Mouse (Mus musculus): Measurements from ENCODE around the gene Gsc2. TPM values are rescaled to one million over a fixed set of nuclear protein-coding genes. Genes with fewer than 3 reads are reported as not detected.
"Not testable (repeated sequence)": the region's sequence is repeated elsewhere in the genome, so short reads cannot be mapped to it uniquely, and the experiment has no call there.

The Gsc2 gene
- not detected in 2 replicates for polyA plus RNA-seq (2015; fragmentation: Nextera tagmentation; extraction: Ambion mirVana)

DNA sequence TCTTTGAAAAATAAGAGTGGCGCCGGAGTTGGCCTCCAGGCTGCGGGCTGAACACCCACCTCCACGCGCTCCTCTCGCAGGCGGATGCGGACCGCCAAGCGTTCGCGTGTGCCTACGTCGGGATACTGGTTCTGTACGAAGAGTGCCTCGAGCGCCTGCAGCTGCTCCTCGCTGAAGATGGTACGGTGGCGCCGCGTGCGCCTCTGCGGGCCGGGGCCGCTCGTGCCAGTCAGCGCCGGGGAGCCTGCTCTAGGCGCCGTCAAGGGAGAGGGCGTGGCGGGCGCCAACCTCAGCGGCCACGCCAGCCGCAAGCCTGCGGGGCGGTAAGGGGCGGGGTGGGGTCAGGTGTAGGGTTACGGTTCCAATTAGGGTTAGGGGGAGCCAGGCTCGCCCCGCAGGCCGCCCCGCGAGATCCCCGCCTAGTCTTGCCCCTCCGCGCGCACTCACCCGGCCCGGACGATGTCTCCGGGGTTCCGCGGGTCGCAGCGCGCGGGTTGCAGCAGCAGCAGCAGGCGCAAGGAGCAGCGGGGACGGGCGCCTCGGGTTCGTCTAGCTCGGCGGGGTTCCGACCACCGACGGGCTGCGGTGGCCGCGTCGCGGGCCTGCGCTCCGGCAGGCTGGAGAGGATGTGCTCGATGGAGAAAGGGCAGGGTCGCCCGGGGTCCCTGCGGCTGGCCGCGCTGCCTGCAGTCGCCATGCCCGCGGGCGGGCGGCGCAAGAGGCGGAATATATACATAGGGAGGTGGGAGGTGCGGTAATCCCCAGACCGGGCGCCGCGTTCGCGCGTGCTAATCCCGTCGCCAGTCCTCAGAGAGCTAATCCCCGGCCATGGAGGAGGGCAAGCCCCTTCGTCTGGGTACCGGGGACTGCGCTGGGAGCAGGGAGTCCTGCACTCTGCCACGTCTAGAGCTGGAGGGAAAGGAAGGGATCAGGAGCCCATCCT is at the start of gene Gsc2:
Gene Gsc2, minus strand, starts transcription at position 753 of the 943 bp plus-strand sequence.
- under 1% methylated on average over 106 of the region's 106 CpGs for WGBS
- Histone ChIP-seq H3K4me3 (peak within 1 kb of the TSS; percentile 43), H3K4me2 (peak within 1 kb of the TSS; percentile 69), H3K4me1 (replicated peaks) (peaks cover 21% of the 10 kb centered on the region), H3K27ac (no peak within 1 kb of the TSS), H3K27me3 (peaks cover 75% of the 10 kb centered on the region), H3K36me3 (no peaks in the 10 kb centered on the region), H3K9me3 (replicated peaks) (no peaks in the 10 kb centered on the region), H3K9ac (peak within 1 kb of the TSS; percentile 5; the same call in 1 of the 2 replicates)
- ATAC-seq (replicated peaks; ENCODE audit: insufficient number of reproducible peaks, insufficient read depth, low FRiP score, low read depth), result no peak

DNA sequence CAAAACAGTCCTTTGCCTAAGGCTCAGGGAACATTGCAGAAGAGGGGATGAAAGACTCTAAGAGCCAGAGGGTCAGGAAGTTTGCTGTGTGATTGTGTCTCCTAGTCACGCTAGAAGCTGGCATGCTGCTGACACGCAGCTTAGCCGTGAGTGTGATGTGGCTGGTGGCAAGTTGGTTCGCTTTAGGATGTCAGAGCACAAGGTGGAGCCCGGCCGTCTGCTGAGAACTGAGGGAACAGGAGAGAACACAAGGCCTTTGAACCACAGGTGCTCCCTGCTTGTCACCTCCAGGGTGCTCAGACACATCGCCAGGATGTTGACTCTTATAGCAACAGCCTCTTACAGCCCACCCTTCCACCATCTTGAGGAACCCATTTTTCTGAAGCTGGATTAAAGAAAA is 47.2 kb upstream of the Gsc2 start:
- Histone ChIP-seq H3K27ac (no peak overlapping the region), H3K9me3 (replicated peaks) (no peaks in the 10 kb centered on the region), H3K4me1 (replicated peaks) (no peaks in the 10 kb centered on the region), H3K27me3 (no peaks in the 10 kb centered on the region), H3K9ac (no peak overlapping the region), H3K4me3 (no peak overlapping the region), H3K4me2 (no peak overlapping the region), H3K36me3 (no peaks in the 10 kb centered on the region)
- no peak for ATAC-seq (replicated peaks; ENCODE audit: insufficient number of reproducible peaks, insufficient read depth, low FRiP score, low read depth)
- 68% methylated on average over 7 of the region's 7 CpGs for WGBS

DNA sequence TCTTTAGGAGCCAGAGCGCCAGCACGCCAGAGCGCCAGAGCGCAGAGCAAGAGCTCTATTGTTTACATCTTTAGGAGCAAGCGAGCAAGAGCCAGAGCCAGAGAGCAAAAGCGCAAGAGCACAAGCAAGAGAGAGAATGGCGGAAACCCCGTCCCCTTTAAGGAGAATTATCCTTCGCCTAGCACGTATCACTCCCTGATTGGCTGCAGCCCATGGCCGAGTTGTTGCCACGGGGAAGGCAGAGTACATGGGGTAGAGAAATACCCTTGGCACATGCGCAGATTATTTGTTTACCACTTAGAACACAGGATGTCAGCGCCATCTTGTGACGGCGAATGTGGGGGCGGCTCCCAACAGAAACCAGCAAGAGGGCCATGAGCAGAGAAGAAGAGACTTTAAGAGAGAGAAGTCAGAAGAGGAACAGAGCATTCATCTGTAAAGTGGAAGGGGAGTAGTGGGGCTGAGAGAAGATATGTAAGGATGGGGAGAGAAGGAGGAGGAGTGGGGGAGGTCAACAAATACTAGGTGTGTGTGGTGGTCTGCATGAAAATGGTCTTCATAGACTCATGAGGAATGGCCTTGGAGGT is 41.3 kb upstream of the Gsc2 start:
- ATAC-seq (replicated peaks; ENCODE audit: insufficient number of reproducible peaks, insufficient read depth, low FRiP score, low read depth); H3K9me3 ChIP-seq (replicated peaks); H3K36me3 ChIP-seq; H3K27me3 ChIP-seq; H3K27ac ChIP-seq; H3K4me3 ChIP-seq; H3K4me1 ChIP-seq (replicated peaks); H3K4me2 ChIP-seq; H3K9ac ChIP-seq: not testable (repeated sequence)
- WGBS, result 94% methylated on average over 17 of the region's 17 CpGs

DNA sequence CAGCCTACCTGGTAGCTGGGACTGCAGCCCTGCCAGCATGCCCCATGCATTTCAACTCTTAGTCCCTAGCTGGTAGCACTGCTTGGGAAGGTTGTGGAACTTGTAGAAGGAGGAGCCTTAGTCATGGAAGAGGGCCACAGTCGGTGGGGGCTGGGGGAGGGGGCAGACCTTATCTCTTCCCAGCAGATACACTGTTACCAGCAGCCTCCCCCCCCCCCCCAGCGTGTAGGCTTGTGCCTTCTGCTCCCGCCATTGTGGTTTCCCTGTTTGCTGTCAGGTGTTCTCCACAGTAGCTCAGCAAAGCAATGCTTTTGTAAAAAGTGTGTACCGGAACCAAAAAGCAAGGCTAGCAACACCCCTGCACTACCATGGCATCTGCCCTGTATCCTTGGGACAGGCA is 36.8 kb upstream of the Gsc2 start:
- Histone ChIP-seq H3K27ac (no peak overlapping the region), H3K4me3 (no peak overlapping the region), H3K4me1 (replicated peaks) (no peaks in the 10 kb centered on the region), H3K27me3 (no peaks in the 10 kb centered on the region), H3K9me3 (replicated peaks) (no peaks in the 10 kb centered on the region), H3K4me2 (no peak overlapping the region), H3K36me3 (no peaks in the 10 kb centered on the region), H3K9ac (no peak overlapping the region)
- no peak for ATAC-seq (replicated peaks; ENCODE audit: insufficient number of reproducible peaks, insufficient read depth, low FRiP score, low read depth)
- WGBS, result 75% methylated on average over 4 of the region's 4 CpGs

DNA sequence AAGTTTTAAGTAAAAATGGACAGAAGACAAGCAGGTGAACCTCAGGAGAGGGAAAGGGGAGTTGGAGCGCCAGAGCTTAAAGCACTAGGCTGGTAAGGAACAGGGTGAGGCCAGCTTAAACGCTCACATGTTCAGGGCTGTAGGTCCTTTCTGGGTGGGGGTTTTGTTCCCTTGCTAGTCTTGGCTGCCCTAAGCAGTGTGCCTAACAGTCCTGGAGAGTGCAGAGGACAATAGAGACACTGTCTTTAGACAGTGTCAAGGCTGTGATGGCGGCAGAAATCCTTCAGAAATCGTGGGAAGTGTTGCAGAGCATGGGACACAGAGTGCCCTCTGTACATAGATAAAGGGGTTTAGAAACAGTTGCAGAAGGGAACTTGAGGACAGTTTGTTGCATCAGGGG is 35.2 kb upstream of the Gsc2 start:
- WGBS, result 69% methylated on average over 4 of the region's 4 CpGs
- Histone ChIP-seq H3K36me3 (no peaks in the 10 kb centered on the region), H3K27ac (no peak overlapping the region), H3K9ac (no peak overlapping the region), H3K4me1 (replicated peaks) (no peaks in the 10 kb centered on the region), H3K4me2 (no peak overlapping the region), H3K9me3 (replicated peaks) (no peaks in the 10 kb centered on the region), H3K4me3 (no peak overlapping the region), H3K27me3 (0 out of 2 replicates have a peak, but pooled peaks cover 3% of the 10 kb centered on the region)
- ATAC-seq (replicated peaks; ENCODE audit: insufficient number of reproducible peaks, insufficient read depth, low FRiP score, low read depth), result no peak

DNA sequence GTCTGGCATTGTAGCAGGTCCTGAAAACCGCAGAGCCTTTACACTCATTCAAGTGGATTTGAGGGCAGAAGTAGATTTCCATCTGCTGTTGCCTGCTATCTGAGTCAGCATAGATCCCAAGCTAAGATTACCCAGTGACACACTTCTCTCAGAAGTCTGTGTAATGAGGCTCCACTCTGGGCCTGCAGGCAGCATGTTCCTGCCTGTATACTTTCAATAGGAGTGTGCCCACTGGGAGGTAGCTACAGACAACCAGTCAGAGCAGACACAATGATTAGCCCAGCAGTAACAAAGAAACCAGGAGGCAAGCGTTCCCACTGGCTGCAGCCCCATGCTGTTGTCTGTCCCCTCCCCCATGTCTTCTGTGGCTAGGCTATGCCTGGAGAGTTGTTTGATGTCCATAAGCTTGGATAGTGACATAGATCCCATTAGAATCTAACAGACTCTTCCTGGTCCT is 34.6 kb upstream of the Gsc2 start:
- no peak overlapping the region for H3K9ac ChIP-seq
- WGBS, result 37% methylated on average over 2 of the region's 2 CpGs

DNA sequence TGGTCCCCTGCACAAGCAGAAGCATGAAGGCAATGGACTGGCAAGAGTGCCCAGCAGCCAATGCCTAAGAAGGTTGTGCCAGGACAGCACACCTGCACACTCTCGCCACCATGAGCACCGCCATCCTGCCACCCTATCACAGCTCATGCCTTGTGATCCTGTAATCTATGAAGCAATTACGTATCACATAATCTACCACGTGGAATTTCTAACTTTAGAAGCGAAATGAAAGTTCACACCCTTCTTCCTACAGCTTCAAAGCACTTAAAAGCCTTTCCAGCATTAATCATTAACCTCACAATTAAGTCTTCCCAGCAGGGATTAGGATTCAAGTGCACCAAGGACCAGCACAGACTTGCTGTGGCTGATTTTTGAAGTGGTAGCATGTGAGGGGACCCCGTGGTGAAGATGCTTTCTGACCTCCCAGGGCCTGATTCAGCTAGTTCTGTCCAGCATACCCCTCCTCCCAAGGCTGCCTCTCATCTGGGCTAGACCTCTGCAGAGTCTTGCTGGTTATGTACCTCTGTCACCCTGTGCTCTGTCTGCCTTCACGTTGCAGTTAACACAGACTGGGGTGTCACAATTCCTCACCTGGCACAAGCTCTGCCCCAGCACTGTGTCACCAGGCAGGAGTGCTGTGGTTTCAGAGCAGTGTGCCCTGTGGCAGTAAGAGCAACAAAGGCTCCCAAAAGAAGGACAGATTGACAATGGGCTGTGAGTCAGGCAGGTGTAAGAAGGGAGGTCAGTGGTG is 30.4 kb upstream of the Gsc2 start:
- Histone ChIP-seq H3K9ac (no peak overlapping the region), H3K9me3 (replicated peaks) (no peaks in the 10 kb centered on the region), H3K4me2 (no peak overlapping the region), H3K27ac (no peak overlapping the region), H3K4me3 (no peak overlapping the region), H3K4me1 (replicated peaks) (no peaks in the 10 kb centered on the region), H3K36me3 (no peaks in the 10 kb centered on the region), H3K27me3 (0 out of 2 replicates have a peak, but pooled peaks cover 3% of the 10 kb centered on the region)
- ATAC-seq (replicated peaks; ENCODE audit: insufficient number of reproducible peaks, insufficient read depth, low FRiP score, low read depth), result no peak
- 49% methylated on average over 7 of the region's 7 CpGs for WGBS

More for the DNA sequence above, 34.6 kb upstream of the Gsc2 start:
- ATAC-seq (replicated peaks; ENCODE audit: insufficient number of reproducible peaks, insufficient read depth, low FRiP score, low read depth), result no peak
- H3K4me2 ChIP-seq, result no peak overlapping the region
- 0 out of 2 replicates have a peak, but pooled peaks cover 3% of the 10 kb centered on the region for H3K27me3 ChIP-seq
- H3K36me3 ChIP-seq, result no peaks in the 10 kb centered on the region
- H3K27ac ChIP-seq, result no peak overlapping the region
- H3K9me3 ChIP-seq (replicated peaks), result no peaks in the 10 kb centered on the region
- no peaks in the 10 kb centered on the region for H3K4me1 ChIP-seq (replicated peaks)
- H3K4me3 ChIP-seq, result no peak overlapping the region

DNA sequence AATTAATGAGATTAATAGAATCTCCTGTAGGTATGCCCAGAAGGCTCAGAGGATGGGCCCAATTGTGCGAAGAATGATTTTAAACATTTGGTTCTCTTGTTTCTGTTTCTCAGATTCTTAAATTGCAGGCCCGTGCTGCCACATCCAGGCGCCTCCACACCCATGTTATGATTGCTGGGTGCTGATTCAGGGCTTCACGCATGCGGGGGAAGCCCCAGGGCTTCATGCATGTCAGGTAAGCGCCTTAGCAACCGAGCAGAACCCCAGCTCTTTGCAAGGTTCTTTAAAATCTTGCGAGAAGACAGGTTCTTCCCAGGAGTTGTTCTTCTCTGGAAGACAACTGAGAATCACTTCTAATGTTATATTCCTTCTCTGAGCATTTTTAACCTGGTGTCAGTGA is 28.6 kb upstream of the Gsc2 start:
- Histone ChIP-seq H3K4me1 (replicated peaks) (no peaks in the 10 kb centered on the region), H3K4me2 (no peak overlapping the region), H3K9ac (no peak overlapping the region), H3K9me3 (replicated peaks) (no peaks in the 10 kb centered on the region), H3K27ac (no peak overlapping the region), H3K36me3 (no peaks in the 10 kb centered on the region), H3K4me3 (no peak overlapping the region), H3K27me3 (0 out of 2 replicates have a peak, but pooled peaks cover 3% of the 10 kb centered on the region)
- ATAC-seq (replicated peaks; ENCODE audit: insufficient number of reproducible peaks, insufficient read depth, low FRiP score, low read depth), result no peak
- WGBS, result 60% methylated on average over 8 of the region's 8 CpGs

DNA sequence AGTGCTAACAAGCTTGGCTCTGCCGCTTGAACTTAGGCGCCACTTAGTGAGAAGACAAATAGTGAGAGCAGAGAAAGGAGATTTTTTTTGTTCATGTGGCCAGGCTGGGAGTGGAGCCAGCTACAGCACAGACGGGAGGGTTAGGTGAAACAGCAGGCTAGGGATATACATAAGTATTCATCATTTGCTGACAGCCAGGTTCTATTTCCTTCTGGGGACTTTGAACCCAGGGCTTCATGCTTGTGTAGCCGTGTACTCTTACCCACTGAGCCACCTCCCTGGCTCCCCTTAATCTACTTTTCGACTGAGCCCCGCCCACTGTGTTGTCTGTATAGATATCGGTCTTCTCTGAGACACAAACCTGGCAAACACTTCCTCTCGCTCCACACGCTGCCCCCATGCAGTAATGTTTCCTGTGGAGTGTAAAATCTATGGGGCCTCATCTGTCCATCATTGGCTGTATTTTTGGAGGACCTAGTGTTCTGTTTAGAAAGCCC is 24.4 kb upstream of the Gsc2 start:
- no peak overlapping the region for H3K4me3 ChIP-seq
- H3K27me3 ChIP-seq, result peaks cover 25% of the 10 kb centered on the region
- 39% methylated on average over 9 of the region's 9 CpGs for WGBS
- H3K9me3 ChIP-seq (replicated peaks), result no peaks in the 10 kb centered on the region
- H3K4me2 ChIP-seq, result no peak overlapping the region
- ATAC-seq (replicated peaks; ENCODE audit: insufficient number of reproducible peaks, insufficient read depth, low FRiP score, low read depth), result no peak
- no peak overlapping the region for H3K9ac ChIP-seq
- H3K27ac ChIP-seq, result no peak overlapping the region
- no peaks in the 10 kb centered on the region; the same call in 1 of the 2 replicates for H3K4me1 ChIP-seq (replicated peaks)
- H3K36me3 ChIP-seq, result no peaks in the 10 kb centered on the region

DNA sequence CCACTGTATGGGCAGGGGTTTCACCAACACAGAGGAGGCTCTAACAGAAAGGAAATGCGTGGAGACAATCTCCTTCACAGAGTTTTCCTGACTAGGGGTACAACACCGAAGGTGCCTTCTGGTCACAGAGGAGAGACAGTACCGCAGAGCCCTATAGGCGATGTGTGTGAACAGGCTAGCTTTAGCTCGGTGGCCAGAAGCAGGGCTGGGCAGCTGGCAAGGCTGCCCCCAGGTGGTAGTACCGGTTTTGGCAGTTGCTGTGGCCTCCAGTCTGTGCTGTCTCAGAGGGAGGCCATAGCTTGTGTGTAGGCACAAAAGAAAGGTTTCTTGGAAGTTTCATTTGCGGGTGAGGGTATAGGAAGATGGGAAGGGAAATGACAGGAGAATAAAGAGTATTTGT is 24.0 kb upstream of the Gsc2 start:
- H3K9me3 ChIP-seq (replicated peaks), result no peaks in the 10 kb centered on the region
- H3K4me2 ChIP-seq, result no peak overlapping the region
- H3K4me1 ChIP-seq (replicated peaks), result no peaks in the 10 kb centered on the region; the same call in 1 of the 2 replicates
- no peak overlapping the region for H3K27ac ChIP-seq
- peaks cover 25% of the 10 kb centered on the region for H3K27me3 ChIP-seq
- no peak overlapping the region for H3K4me3 ChIP-seq
- H3K9ac ChIP-seq, result no peak overlapping the region
- no peaks in the 10 kb centered on the region for H3K36me3 ChIP-seq
- ATAC-seq (replicated peaks; ENCODE audit: insufficient number of reproducible peaks, insufficient read depth, low FRiP score, low read depth), result peak; percentile 75; the same call in 1 of the 2 replicates
- 8% methylated on average over 7 of the region's 7 CpGs for WGBS

DNA sequence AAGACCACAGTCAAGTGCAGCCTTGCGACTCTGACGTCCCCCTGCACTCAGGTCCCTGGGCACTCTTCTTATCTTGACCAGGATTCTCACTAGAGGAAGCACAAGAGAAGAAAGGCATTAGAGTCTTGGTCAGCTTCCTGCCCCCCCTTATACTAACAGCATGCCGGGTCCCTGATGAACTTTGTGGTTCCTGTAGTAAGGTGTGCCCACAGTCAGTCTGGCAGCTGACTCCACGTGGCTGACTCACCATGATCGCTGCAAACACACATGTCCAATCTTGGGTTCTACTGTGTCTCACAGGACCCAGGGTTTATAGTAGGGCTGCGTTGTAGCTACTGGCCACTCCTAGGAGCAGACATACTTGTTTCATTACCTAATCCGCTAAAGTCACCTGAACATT is 23.3 kb upstream of the Gsc2 start:
- no peak for ATAC-seq (replicated peaks; ENCODE audit: insufficient number of reproducible peaks, insufficient read depth, low FRiP score, low read depth)
- H3K9me3 ChIP-seq (replicated peaks), result no peaks in the 10 kb centered on the region
- 55% methylated on average over 7 of the region's 7 CpGs for WGBS
- no peak overlapping the region for H3K9ac ChIP-seq
- no peak overlapping the region for H3K4me2 ChIP-seq
- H3K4me3 ChIP-seq, result no peak overlapping the region
- H3K36me3 ChIP-seq, result no peaks in the 10 kb centered on the region
- no peaks in the 10 kb centered on the region; the same call in 1 of the 2 replicates for H3K4me1 ChIP-seq (replicated peaks)
- H3K27me3 ChIP-seq, result peaks cover 25% of the 10 kb centered on the region
- no peak overlapping the region for H3K27ac ChIP-seq

Data from heart, embryonic 15.5 days (tissue).